Mouse (Mus musculus) stomach, postnatal 0 days (tissue): ENCODE data around the gene Fpr1.

ENCODE experiments used
- CTCF ChIP-seq: IDR thresholded peaks from 2 replicates; pipeline ENCODE4 v1.5.1; 2016; ENCODE audit warnings: antibody characterized with exemption, low read depth, mild to moderate bottlenecking, moderate library complexity
- EP300 ChIP-seq: optimal IDR thresholded peaks from 2 replicates; pipeline ENCODE3; 2016; ENCODE audit warnings: antibody characterized with exemption

DNA sequence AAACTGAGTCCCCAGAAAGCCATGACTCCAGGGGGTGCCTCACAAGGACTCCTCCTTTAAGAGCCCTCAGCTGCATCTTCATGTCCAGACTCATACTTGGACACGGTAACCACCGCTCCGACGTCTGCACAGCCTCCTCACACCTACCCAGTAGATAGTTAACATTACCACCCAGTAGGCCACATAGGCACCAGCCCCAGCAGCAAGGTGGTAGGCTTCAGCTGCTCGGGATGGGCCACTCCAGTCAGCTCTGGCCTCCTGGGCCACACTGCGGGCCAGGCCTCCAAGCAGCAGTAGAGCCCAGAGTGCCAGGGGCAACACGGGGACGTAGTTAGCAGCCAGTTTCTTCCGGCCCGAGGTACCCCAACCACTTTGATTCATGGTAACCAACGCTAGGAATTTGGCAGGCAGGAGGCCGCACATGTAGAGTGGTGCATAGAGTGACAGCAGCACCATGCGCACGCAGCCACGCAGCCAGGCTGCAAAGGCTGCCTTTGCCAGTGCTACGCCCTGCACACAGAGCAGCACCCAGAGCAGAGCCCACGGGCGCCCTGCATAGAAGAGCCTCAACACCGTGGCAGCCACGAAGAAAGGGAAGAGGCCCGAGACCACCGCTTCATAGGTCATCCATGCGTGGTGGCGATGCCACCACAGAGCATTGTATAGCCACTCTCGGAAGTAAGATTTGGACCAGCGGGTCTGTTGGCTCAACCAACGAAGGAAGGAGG, 40.0 kb downstream of the Fpr1 start:
- TF ChIP-seq CTCF = no peak
- no peak for TF ChIP-seq EP300
